Mouse (Mus musculus) kidney, postnatal 25 days (tissue): ENCODE results near the gene Tspan31.
A peak's percentile ranks its signal among the peaks of the same experiment; 100 is the strongest.

Experiments
- DNase-seq, 2 experiments: peaks; one replicate each; pipeline ENCODE4 v3.0.0; 2021; ENCODE audit warnings: mixed read lengths in 2 of 2

Tspan31 gene

DNA sequence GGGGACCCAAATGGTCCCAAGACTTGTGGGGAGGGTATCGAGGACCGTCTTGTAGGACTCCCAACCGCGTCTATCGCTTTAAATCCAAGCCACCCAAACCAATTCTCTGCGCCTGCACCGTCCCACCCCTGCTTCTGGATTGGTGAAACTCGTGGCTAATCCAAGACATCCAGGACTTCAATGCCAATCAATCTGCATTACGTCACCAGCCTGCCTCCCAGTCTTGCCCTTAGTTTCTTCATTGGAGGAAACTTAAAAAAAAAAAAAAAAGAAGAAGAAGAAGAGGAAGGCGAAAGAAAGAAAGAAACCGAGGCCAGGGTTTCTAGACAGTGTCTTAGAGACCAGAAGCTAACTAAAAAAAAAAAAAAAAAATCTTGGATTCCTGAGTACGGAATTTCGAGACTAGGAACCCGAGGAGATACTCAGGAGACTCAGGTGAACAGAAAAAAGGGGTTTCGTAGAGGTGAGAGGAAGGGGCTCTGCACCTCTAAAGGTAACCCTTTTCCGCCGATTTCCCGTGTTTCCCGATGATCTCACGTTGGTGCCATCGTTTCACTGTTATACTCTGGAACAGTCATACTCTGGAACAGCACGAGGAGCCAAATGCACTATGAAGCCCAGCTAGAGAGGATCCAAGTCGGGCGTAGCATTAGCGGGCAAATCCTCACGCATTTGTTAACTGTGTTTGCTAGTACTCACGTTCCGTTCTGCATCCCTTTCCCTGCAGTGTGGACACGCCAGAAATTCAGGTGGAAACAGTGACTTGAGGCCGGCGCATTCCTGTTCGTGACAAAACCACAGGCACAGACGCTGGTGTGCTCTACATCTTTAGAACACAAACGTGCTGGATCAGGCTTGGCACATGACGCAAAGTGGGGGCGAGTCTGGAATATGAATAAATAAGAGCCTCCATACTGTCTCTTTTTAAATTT is at the start of gene Tspan31:
Tspan31 (minus strand) TSS at position 75 of the 932 bp plus-strand sequence.
- peak; percentile 96 to 97 for DNase-seq

- DNase-seq = no peak
Measured at GRCm38 (mm10) chr10:127119229-127119628, 49.2 kb upstream of the Tspan31 start.

- DNase-seq = no peak
Measured at GRCm38 (mm10) chr10:127118470-127118869, 48.4 kb upstream of the Tspan31 start.

- DNase-seq = no peak
Measured at GRCm38 (mm10) chr10:127115068-127115467, 45.0 kb upstream of the Tspan31 start.

DNA sequence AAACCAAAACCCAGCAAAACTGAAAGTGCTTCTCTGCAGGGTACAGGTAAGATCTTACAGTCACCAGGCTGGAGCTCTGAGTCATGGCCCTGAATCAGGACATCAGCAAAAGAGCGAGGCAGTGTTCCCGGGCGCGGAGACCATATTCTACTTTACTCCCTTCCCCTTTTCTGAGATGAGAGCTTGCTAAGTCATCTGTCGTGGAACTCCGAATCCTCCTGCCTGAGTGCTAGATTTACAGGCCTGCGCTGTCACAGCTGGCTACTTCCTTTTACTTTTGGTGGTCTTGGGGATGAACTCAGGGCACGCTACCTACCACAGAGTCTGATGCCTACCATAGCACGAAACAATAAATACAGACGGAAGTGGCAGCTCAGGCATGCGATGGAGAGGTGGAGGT is 44.3 kb upstream of the Tspan31 start:
- DNase-seq = no peak

DNA sequence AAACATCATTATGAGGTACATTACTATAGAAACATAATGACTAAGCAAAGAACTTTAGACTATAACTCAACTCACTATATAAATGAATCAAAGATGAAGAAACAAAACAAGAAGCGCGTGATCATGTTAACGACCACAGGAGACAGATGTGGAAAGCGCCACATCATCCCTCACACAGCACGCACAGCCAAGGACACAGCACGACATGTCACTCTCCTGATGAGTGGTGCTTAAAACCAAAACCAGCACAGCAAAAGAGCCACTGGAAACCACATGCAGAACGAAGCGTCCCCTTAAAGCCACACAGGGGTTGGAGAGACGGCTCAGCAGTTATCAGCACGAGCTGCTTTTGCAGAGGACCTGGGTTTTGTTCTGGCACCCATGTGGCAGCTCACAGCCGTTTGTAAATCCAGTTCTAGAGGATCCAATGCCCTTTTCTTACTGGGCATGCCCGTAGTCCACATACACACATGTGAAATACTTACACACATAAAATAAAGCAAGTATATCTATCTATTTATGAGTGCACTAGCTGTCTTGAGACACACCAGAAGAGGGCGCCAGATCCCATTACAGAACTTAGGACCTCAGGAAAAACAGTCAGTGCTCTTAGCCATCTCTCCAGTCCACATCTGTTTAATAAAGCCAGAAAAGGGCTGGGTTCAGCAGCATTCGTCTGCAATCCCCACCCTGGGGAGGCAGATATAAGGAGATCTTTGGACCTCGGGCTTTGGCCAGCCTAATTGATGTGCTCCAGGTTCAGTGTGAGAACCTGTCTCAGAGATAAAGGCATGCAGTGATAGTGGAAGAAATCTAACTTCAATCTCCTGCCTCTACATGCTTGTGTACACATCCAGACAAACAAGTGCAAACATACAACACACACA is 41.2 kb upstream of the Tspan31 start:
- no peak for DNase-seq

GRCm38 (mm10) chr10:127108262-127108583 is 38.2 kb upstream of the Tspan31 start:
- DNase-seq = no peak

DNA sequence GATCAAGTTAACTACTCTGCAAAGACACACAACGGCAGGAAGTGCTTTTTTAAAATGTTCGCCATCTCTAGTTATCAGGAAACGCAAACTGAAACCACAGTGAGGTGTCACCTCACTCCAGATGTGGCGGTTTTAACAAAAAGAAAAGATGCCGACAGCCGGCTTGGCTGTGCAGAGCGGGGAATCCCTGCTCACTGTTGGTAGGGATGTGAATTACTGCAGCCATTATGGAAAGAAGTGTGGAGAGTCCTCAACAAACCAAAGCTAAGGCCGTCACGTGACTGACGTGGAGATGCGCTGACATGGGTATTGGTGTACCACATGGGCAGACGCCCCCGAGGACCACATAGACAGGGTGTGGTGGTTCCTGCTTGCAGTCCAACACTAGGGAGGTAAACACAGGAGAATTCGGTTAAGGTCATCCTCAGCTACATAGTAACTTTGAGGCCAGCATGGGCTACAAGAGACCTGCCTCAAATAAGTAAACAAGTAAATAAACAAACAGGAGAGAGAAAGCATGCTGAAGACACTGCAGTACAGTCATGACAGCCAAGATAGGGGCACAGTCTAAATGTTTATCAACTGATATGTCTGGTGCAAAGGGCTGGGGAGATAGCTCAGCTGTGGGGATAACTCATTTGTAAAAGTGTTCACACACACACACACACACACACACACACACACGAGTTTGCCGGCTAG is 37.6 kb upstream of the Tspan31 start:
- no peak for DNase-seq

DNA sequence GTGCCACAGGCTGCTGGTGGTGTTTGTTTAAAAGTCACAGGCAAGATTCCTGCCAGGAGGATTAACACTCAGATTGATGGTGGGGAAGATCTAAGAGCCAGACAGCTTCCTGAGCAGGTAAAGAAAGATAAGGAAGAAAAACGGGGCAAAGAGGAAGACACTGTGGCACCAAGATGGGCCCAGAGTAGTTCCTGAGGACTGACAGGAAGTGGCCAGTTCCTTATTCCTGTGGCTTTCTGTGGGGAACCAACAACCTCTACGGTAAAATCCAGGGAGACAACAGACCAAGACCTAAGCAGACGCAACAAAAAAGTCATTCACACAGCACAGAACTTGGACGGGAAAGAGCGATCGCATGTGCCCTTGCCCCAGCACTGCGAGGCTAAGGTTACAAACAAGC is 33.6 kb upstream of the Tspan31 start:
- DNase-seq = no peak

GRCm38 (mm10) chr10:127101151-127101550 is 31.1 kb upstream of the Tspan31 start:
- no peak for DNase-seq

GRCm38 (mm10) chr10:127100414-127100813 is 30.4 kb upstream of the Tspan31 start:
- DNase-seq = no peak

DNA sequence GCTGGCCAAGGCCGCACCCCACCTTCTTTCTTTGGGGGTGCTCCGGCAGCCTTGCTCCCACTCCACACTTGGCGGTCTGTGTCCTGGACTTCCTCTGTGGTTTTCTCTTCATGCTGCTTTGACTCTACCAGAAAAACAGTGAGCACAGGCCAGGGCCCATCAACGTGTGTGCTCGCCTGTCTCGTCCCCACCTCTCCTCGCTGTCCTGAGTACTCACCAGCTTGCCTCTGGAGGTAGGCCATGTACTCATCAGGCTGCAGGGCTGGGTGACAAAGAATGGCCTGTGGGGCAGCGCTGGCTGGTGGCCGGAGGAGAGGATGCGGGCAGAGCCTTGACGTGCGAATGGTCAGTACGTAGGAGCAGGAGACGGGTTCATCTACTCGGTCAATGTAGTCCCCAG is 29.8 kb upstream of the Tspan31 start:
- DNase-seq = no peak

- DNase-seq = no peak
Measured at GRCm38 (mm10) chr10:127099191-127099590, 29.1 kb upstream of the Tspan31 start.

- DNase-seq = no peak
Measured at GRCm38 (mm10) chr10:127098514-127098913, 28.4 kb upstream of the Tspan31 start.

DNA sequence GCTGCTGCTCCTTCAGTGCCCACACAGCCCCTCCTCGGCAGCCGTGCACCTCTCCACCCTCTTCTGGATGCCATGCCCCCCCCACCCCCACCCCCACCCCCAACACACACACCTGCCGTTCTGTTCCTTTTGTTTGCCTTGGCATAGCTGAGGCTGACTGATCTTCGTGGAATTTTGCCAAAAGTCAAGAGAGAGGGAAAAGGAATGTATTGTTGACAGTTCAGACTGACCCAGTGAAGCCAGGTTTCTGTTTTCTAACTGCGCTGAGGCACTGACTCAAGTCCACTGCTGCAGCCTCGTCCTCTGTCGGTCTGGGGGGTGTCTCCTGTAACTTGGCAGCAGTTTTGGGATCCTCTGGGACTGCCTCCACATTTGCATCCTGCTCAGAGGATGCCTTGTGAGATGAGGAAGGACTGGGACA is 24.3 kb upstream of the Tspan31 start:
- DNase-seq = no peak

- no peak for DNase-seq
Measured at GRCm38 (mm10) chr10:127092742-127093141, 22.7 kb upstream of the Tspan31 start.

DNA sequence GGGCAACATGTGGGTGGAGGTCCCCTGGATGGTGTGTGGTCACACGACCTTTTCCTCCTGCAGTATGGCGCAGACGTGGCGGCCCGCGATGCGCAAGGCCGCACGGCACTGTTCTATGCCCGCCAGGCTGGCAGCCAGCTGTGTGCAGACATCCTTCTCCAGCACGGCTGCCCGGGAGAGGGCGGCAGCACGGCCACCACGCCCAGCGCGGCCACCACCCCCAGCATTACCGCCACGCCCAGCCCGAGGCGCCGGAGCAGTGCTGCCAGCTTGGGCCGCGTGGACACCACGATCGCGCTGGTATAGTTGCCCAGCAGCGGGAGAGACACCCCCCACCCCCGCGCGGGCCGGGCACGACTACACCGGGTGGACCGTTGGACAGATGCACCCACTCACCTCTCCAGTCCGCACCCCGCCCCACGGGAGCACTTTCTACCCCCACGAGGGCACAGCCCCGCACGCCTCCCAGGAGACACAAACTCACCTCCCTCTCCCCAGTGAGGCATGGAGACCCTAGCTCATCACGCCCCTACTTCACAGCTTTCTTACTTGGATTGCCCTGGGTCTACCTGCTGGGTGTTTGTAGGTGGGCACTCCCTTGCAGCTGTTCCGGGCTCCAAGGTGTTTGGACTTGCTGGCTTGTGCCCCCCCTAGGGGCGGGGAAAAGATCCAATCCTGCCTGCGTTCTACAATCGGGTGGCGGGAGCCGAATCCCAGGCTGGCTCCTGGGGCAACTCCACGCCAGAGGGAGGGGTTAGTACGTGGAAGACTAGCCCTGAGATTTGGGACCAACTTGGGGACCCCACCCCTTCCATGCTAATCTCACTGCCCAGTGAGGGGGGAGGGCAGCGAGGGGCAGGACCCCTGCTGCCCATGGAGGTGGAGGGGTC is 21.7 kb upstream of the Tspan31 start:
- DNase-seq = peak in 1 of 2 experiments; percentile 58

DNA sequence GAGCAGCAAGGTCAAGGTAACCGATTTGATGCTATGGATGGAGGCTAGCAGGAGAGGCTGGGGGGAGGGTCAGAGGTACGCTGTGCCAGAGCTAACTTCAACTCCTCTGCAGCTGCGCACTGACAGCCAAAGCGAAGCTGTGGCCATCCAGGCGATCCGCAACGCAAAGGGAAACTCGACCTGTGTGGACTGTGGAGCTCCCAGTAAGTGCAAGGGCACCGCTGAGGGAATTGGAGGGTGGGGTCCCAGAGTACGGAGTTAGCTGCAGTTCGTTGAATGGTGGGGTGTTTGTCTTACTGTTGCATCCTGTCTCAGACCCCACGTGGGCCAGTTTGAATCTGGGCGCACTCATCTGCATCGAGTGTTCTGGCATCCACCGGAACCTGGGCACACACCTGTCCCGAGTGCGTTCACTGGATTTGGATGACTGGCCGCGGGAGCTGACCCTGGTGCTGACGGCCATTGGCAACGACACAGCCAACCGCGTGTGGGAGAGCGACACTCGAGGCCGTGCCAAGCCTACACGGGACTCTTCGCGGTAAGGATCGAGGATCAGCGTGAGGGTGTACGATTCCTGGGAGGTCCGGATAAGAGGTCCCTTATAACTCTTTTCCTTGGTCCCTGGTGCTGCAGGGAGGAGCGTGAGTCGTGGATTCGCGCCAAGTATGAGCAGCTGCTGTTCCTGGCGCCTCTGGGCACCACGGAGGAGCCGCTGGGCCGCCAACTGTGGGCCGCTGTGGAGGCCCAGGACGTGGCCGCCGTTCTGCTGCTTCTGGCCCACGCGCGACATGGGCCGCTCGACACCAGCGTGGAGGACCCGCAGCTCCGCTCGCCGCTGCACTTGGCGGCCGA is 20.7 kb upstream of the Tspan31 start:
- peak; percentile 78 to 86 for DNase-seq

DNA sequence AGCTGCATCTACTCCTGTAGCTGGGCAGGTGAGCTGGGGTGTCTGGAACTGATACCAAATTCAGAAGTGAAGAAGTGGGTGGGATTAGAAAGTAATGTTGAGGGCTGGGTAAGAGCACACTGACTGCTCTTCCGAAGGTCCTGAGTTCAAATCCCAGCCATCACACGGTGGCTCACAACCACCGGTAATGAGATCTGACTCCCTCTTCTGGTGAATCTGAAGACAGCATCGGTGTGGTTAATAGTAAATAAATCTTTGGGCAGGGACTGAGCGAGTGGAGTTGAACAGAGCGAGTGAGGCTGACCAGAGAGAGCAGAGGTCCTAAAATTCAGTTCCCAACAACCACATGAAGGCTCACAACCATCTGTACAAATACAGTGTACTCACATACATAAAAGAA is 15.6 kb upstream of the Tspan31 start:
- no peak for DNase-seq

- DNase-seq = no peak
Measured at GRCm38 (mm10) chr10:127085052-127085451, 15.0 kb upstream of the Tspan31 start.

GRCm38 (mm10) chr10:127083915-127084306 is 13.8 kb upstream of the Tspan31 start:
- no peak for DNase-seq
